Mouse (Mus musculus): ENCODE data around the gene Cct6b. TPM values are rescaled to one million over a fixed set of nuclear protein-coding genes. Genes with fewer than 3 reads are reported as not detected.
"Not testable (repeated sequence)": the region's sequence is repeated elsewhere in the genome, so short reads cannot be mapped to it uniquely, and the experiment has no call there.

Cct6b gene
- total RNA-seq, 2 experiments from 2014 or later, result 0.40 to 0.46 TPM

DNA sequence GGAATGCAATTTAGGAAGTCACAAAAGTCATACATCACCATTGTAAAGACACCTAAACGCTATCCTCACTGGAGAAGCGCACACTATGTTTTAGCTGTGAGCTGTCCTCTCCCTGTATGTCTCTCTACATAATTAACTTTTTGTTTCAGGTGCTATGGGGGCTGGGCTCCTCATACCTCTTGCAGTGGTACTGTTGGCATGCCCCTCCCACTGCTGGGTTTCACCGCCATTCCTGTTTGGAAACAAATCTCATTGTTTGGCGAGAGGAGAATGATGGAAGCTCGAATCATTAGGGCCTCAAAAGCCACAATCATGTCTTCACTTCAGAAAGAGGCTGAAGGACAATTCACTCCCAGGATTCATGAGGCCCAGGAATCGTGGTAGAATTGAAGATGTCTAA is 59.0 kb downstream of the Cct6b start:
- DNase-seq (ENCODE audit: low spot score in 2 of 2), result no peak

DNA sequence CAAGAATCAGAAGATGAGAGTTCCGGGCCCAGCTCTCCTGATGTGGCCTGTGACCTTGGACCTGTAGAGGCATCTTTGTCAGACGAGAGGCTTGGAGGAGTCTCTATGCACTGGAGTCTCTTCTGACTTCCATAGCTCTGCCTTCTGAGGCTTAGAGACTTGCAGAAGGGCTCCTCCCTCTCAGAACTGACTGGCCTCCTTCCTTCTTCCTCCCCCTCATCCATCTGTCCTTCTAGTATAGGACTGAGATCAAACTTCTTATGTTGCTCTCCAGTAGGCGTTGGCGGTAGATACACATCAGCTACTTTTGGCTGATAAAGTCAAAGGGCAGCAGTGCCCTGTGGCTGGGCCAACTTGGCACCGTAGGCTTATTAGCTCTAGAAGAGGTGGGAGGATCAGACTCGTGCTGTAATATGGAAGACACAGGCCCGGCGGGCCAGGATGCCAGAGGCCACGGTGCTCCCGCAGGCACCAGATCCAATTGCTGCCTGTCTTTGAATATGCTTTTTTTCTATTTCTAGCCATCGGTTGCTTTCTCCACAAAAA is 64.2 kb downstream of the Cct6b start:
- no peak for DNase-seq (ENCODE audit: low spot score in 2 of 2)

DNA sequence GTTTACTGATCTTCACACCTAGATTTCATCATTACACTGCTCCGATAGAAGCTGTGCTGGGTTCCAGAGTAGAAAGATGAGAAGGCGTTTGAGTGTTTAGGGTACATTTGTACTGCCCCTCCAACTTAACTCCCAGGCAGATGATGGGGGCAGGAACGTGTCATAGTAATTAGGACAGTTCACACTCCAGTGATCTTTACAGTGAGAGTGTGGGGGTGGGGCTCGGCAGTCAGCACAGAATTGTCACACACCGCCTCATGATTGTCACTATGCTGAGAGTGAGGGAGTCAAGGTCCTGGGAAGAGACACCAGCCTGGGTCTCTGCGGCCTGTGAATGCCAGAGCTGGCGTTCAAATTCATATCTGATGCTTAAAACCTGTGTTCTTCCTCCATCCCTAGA is 68.2 kb downstream of the Cct6b start:
- DNase-seq (ENCODE audit: low spot score in 2 of 2), result no peak

DNA sequence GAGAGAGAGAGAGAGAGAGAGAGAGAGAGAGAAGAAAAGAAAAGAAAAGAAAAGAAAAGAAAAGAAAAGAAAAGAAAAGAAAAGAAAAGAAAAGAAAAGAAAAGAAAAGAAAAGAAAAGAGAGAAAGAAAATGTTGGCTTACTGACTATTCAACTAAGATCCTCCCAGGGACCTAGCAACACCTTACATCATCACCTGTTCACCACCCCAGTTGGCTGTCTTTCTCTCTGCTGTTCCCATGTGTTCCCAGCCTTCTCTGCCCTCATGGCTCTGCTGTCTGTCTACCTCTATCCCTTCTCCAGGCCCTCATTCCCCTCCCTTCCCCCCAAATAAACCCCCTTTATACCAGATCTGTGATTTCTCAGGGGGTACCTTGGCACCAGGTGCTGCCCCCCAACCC is 69.2 kb downstream of the Cct6b start:
- not testable (repeated sequence) for DNase-seq (ENCODE audit: low spot score in 2 of 2)

DNA sequence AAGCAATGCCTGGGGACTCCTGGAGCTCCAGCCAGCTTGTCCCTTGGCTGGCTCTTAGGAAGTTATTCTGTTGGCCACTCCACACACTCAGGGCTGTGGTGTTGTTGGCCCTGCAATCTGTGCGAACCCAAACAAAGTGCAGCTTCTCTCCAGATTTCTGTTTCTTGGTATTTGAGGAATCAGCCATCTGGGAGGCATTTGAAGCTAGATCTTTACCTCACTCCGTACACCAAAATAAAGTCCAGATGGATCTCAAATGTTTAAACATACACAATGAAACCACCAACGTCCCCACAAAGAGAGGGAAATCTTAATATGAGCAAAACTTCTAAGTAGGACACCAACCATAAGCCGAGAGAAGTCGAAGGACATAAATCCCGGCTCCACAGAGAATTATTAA is 71.5 kb downstream of the Cct6b start:
- DNase-seq (ENCODE audit: low spot score in 2 of 2), result no peak

DNA sequence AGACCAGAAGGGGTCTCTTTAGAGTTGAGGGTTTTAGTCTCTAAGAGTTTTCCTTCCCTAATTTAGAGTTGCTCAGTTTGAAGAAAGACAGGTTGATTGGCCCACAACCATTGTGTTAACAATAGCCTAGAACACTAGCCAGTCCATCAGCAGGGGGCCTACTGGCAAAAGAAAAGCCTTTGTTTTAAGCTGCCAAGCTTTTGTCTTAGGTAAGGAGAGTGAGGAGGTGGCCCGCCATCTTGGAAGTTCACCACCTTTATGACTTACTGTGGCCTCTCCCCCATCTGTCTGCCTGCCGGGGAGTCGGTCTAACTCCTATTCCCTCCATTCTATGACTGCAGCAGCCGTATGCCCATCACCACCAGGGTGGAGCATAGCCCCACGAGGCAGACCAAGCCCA is 73.6 kb downstream of the Cct6b start:
- no peak for DNase-seq (ENCODE audit: low spot score in 2 of 2)

DNA sequence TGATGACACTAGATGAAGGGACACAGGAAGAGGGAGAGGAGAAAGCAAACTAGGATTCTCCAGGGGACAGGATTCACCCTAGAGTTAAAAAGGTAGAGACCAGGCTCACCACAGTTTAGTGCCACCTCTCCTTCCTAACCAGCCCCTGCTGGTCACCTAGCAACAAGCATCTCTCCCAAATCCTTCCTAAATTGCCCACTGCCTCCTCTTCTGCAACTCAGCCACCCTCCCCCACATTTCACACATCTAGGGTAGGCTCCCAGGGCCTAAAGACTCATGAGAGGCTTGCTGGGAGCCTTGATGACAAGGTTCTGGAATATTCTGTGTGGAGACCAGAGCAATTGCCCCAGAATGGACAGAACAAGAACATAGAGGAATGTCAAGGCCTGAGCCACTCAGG is 76.5 kb downstream of the Cct6b start:
- no peak for DNase-seq (ENCODE audit: low spot score in 2 of 2)

DNA sequence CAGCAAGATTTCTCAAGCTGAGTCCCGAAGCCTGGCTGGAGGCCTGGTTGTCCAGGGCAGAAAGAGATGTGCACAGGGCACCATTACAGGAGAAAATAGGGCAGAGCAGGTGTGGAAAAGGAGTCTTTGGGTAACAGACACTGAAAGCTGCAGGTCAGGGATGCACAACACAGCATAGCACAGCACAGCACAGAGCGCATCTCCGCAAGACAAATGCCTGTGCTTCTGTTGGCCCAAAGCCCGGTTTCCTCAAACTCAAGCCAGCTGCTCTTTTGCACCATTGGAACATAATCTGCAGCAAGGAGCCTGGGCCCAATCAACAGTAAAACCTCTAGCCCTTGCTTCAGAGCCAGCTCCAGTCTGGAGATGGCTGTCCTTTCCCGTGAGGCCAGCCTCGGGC is 79.4 kb downstream of the Cct6b start:
- peak; percentile 69 to 71 for DNase-seq (ENCODE audit: low spot score in 2 of 2)

DNA sequence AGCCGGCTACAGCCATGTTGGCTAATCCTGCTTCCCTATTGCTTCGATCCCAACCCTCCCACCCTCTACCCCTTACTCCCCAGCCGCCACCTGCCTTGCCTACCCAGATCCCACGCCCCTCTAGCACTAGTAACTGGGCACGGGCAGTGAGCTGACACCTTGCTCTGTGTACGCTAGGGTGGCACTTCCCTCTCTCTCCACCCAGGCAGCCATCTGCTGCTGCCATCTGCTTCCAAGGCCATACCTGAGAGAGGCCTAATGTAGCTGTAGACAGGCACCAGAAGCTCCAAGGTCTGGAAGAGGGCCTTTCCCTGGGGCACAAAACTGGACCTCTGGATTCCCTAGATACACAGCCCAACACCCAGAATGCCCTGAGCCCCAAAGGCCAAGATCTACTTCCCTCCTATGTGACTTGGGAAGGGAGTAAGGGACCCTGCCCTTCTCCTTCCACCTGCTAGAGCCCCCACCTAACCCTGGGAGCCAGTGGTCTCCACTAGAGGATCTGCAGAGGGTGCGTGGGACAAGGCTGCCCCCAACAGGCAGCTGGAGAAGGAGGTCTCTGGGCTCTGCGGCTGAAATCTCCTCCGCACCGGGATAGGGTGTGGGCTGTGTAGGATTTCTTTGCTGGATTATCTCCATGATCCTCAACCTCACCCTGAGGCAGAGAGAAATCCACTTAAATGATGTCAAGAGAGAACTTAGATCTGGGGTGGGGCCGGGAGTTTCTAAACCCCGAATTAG is 80.2 kb downstream of the Cct6b start:
- peak; percentile 51 to 63 for DNase-seq (ENCODE audit: low spot score in 2 of 2)

DNA sequence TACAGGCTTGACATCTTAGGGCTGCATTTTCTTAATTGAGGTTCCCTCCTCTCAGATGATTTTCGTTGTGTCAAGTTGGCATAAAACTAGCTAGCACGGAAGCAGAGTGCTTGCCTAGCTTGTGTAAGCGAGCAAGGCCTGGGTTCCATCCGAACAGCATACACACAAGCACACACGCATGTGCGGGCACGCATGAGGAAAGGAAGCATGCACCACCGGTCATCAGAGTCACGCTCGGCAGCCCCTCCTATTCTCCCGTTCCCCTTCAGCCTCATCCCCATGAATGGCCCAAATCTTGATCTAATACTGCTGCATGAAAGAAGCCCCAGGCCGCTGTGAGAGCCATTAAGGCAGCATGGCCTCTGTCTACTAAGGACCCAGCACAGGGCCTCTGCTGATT is 85.6 kb downstream of the Cct6b start:
- DNase-seq (ENCODE audit: low spot score in 2 of 2), result no peak

Other genes with a start within 250 kb of the Cct6b start
- 10 to 100 TPM; 17.1 to 17.6 TPM for gene Zfp830, start within 50 bp of the Cct6b start, total RNA-seq (2021)
- gene Lig3, start 16.8 kb upstream of the Cct6b start, total RNA-seq (2021), result 10 to 100 TPM; 31.0 to 35.3 TPM
- 1 to 10 TPM; 3.8 to 6.3 TPM for gene Rffl, start 106.9 kb upstream of the Cct6b start, total RNA-seq (2021)
- gene Rad51d, start 126.3 kb upstream of the Cct6b start, total RNA-seq (2021), result 1 to 10 TPM; 9.7 TPM
- gene Fndc8, start 127.8 kb upstream of the Cct6b start, total RNA-seq (2021), result not detected
- gene Nle1, start 144.1 kb upstream of the Cct6b start, total RNA-seq (2021), result 10 to 100 TPM; 29.2 to 40.7 TPM
- 1 to 10 TPM; 4.4 to 4.9 TPM for gene Unc45b, start 146.2 kb upstream of the Cct6b start, total RNA-seq (2021)
- 1 to 10 TPM; 4.0 to 4.3 TPM for gene Slfn5, start 187.0 kb upstream of the Cct6b start, total RNA-seq (2021)
- gene Slfn9, start 227.5 kb upstream of the Cct6b start, total RNA-seq (2021), result under 1 TPM; 0.91 to 0.98 TPM